Mouse (Mus musculus): ENCODE measurements around the gene Gm10100. TPM values are rescaled to one million over a fixed set of nuclear protein-coding genes. Genes with fewer than 3 reads are reported as not detected.

Gene Gm10100
- polyA plus RNA-seq (2012; fragmentation: generic; extraction: Trizol): not detected

DNA sequence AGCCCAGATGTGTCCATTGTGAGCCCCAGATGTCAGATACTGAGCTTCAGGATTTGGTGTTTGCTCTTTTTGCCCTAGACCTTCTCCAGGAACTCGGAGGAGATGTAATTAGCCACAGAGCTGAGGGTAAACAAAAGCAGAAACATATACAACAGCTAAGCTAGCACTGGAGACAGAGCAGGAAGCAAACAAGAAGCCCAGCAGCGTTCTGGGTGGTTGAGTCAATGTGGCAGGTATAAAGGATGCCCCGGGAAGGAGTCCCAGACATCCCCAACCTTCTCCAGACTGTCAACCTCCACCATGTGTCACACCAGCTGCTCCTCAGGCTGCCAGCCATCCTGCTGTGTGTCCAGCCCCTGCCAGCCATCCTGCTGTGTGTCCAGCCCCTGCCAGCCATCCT, at the start of gene Gm10100:
Gm10100 (plus strand) TSS at position 301 of the 400 bp plus-strand sequence.

DNA sequence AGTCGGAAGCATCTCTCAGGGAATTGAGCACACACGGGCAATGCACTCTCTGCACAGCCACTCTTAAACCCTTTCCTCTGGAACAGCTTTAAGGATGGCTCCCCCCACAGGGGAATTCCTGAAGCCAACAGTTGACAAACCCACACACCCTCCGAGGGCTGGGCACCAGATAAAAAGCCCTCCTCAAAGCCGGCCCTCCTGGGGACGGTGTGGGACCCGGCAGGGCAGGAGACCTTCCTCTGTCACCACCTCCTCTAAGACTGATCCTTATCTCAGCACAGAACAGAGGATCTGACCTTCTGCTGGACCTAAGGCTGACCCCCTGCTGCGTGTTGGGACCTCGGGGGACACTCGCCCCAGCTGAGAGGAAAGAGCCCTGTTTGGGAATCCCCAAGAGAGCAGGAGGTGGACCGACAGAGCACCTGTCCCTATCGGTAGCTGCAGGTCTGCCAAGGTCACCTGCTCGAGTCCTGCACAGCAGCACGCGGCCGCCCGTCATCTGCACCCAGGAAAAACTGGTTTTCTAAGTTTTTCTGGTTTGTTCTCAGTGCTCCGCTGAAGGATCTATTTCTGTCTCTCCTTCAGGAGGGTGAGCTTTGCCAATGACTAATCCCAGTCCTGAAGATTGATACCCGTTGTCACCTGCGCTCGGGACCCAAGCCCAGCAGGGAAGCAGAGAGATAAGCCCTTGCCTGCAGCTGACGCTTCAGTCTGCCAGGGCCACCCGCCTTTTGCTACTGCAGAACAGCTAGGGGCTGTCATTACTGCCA, 40.2 kb upstream of the Gm10100 start, which contains the start of gene Tspear:
Tspear (plus strand) TSS at position 675 of the 770 bp plus-strand sequence.

DNA sequence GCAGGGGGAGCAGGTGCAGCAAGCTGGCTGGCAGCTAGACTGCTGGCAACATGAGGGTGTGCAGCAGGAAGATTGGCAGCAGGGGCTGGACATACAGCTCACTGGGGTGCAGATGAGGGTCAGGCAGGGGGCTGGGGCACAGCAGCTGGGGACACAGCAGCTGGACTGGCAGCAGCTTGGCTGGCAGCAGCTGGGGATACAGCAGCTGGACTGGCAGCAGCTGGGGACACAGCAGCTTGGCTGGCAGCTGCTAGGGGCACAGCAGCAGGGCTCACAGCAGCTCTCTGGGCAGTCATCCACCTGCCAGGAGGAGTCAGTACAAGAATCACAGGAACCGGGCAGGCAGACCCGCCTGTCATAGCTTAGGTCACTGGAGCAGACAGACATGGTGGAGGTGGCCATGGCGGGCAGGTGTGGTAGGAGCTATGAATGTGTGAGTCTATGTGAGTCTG, 35.9 kb upstream of the Gm10100 start, which contains the start of gene Gm19402:
Gm19402 (minus strand) TSS at position 402 of the 452 bp plus-strand sequence.

DNA sequence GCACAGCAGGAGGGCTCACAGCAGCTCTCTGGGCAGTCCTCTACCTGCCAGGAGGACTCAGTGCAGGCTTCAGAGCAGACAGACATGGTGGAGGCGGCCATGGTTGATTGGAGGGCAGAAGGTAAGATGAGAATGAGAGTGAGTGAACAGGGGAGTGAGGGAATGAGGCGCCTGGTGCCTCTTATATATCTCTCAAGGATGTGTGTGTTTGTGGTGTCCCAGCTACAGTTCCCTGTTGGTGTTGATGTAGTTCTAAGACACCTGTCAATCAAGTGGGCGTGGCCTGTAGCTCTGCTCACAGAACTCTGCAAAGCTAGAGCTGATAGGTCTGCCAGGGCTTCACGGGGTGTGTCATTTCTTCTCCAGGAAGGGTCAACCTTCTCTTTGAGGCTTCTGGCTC, 29.2 kb upstream of the Gm10100 start, which contains the start of gene Gm9508:
Gm9508 (minus strand) TSS at position 101 of the 400 bp plus-strand sequence.

DNA sequence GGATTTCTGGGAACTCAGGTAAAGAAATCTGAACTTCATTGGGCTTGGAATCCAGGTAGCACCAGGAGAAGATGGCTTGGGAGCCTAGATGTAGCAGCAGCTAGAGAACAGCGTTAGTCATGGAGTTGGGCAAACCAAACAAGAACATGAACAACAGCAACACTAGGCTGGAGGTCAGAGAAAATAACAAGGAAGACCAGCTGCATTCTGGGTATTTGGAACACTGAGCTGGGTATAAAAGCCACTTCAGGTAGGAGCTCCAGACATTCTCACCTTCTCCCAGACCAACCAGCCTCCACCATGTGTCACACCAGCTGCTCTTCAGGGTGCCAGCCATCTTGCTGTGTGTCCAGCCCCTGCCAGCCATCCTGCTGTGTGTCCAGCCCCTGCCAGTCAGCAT, 20.0 kb upstream of the Gm10100 start, which contains the start of gene Gm10272:
Gm10272 (plus strand) TSS at position 301 of the 400 bp plus-strand sequence.

DNA sequence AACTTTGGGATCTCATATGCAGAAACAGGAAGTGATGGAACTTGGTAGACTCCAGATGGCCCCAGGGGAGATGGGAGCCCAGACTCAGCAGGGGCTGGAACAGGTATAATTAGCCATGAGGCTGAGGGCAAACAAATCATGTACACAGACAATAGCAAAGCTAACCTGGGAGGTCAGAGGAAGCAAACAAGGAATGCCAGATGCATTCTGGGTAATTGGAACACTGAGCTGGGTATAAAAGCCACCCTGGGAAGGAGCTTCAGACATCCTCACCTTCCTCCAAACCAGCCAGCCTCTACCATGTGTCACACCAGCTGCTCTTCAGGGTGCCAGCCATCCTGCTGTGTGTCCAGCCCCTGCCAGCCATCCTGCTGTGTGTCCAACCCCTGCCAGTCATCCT, 15.1 kb upstream of the Gm10100 start, which contains the start of gene Gm10024:
Gm10024 (plus strand) TSS at position 301 of the 400 bp plus-strand sequence.

DNA sequence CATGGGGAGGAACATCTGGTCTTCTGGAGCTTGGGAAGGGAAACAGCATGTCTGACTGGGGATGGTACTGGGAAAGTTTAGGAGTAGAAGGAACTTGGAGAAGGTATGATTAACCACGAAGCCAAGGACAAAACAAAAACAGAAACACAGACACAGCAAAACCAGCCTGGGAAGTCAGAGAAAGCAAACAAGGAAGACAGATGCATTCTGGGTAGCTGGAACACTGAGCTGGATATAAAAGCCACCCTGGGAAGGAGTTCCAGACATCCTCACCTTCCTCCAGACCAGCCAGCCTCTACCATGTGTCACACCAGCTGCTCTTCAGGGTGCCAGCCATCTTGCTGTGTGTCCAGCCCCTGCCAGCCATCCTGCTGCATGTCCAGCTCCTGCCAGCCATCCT, 10.8 kb upstream of the Gm10100 start, which contains the start of gene Gm10142:
Gm10142 (plus strand) TSS at position 301 of the 400 bp plus-strand sequence.

DNA sequence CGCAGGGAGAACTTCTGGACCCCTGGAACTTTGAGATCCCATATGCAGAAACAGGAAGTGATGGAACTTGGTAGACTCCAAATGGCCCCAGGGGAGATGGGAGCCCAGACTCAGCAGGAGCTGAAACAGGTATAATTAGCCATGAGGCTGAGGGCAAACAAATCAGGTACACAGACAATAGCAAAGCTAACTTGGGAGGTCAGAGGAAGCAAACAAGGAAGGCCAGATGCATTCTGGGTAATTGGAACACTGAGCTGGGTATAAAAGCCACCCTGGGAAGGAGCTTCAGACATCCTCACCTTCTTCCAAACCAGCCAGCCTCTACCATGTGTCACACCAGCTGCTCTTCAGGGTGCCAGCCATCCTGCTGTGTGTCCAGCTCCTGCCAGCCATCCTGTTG, 6.0 kb upstream of the Gm10100 start, which contains the start of gene Krtap12-1:
Krtap12-1 (plus strand) TSS at position 301 of the 400 bp plus-strand sequence.

DNA sequence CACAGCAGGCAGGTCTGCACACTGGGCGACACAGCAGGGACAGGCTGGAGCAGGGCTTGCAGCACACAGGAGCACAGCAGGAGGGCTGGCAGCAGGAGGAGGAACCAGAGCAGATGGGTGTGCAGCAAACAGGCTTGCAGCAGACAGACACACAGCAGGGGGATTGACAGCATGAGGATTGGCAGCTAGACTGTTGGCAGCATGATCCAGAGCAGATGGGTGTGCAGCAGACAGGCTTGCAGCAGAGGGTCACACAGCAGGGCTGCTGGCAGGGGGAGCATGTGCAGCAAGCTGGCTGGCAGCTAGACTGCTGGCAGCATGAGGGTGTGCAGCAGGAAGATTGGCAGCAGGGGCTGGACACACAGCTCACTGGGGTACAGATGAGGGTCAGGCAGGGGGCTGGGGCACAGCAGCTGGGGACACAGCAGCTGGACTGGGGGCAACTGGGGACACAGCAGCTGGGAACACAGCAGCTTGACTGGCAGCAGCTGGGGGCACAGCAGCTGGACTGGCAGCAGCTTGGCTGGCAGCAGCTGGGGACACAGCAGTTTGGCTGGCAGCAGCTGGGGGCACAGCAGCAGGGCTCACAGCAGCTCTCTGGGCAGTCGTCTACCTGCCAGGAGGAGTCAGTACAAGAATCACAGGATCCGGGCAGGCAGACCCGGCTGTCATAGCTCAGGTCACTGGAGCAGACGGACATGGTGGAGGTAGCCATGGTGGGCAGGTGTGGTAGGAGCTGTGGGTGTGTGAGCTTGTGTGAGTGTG, 15.8 kb downstream of the Gm10100 start, which contains the start of gene Gm18596:
Gm18596 (minus strand) TSS at position 715 of the 765 bp plus-strand sequence.

DNA sequence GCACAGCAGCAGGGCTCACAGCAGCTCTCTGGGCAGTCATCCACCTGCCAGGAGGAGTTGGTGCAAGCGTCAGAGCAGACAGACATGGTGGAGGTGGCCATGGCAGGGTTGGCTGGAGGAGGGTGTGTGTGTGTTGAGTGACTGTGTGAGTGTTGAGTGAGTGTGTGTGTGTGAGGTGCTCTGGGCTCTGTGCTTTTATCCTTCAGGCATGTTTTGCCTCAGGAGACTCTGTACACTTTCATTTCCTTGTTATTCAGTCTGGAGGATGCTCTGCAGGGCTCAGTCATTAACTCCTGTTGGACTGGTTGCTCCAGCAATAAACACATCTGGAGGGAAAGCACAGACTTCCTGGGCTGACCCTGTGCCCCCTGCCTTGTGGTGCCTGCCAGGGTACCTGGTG, 25.0 kb downstream of the Gm10100 start, which contains the start of gene Gm9736:
Gm9736 (minus strand) TSS at position 101 of the 400 bp plus-strand sequence.

DNA sequence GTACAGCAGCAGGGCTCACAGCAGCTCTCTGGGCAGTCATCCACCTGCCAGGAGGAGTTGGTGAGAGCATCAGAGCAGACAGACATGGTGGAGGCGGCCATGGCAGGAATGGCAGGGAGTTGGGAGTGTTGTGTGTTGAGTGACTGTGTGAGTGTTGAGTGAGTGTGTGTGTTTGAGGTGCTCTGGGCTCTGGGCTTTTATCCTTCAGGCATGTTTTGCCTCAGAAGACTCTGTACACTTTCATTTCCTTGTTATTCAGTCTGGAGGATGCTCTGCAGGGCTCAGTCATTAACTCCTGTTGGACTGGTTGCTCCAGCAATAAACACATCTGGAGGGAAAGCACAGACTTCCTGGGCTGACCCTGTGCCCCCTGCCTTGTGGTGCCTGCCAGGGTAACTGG, 33.3 kb downstream of the Gm10100 start, which contains the start of gene Gm3233:
Gm3233 (minus strand) TSS at position 101 of the 400 bp plus-strand sequence.

DNA sequence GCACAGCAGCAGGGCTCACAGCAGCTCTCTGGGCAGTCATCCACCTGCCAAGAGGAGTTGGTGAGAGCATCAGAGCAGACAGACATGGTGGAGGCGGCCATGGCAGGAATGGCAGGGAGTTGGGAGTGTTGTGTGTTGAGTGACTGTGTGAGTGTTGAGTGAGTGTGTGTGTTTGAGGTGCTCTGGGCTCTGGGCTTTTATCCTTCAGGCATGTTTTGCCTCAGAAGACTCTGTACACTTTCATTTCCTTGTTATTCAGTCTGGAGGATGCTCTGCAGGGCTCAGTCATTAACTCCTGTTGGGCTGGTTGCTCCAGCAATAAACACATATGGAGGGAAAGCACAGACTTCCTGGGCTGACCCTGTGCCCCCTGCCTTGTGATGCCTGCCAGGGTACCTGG, 44.9 kb downstream of the Gm10100 start, which contains the start of gene Gm3238:
Gm3238 (minus strand) TSS at position 101 of the 400 bp plus-strand sequence.

Other genes with a start within 250 kb of the Gm10100 start
- 10 to 100 TPM; 40.0 to 57.6 TPM for gene Fam207a, start 210.7 kb upstream of the Gm10100 start, polyA plus RNA-seq (2012; fragmentation: generic; extraction: Trizol)
- under 1 TPM; 0.14 to 0.25 TPM for gene Itgb2, start 196.2 kb upstream of the Gm10100 start, polyA plus RNA-seq (2012; fragmentation: generic; extraction: Trizol)
- 100 to 1,000 TPM in 1 of 2 experiments, 10 to 100 TPM in 1; 82.8 to 216 TPM for gene Pttg1ip, start 144.8 kb upstream of the Gm10100 start, polyA plus RNA-seq (2012; fragmentation: generic; extraction: Trizol)
- gene Sumo3, start 120.4 kb upstream of the Gm10100 start, polyA plus RNA-seq (2012; fragmentation: generic; extraction: Trizol): 10 to 100 TPM; 76.2 to 78.6 TPM
- 10 to 100 TPM in 1 of 2 experiments, under 1 TPM in 1; 0.78 to 16.7 TPM for gene Gm49325, start 120.3 kb upstream of the Gm10100 start, polyA plus RNA-seq (2012; fragmentation: generic; extraction: Trizol)
- gene Ube2g2, start 104.2 kb upstream of the Gm10100 start, polyA plus RNA-seq (2012; fragmentation: generic; extraction: Trizol): 10 to 100 TPM; 39.0 to 44.0 TPM
- not detected for gene Tspear, start 39.9 kb upstream of the Gm10100 start, polyA plus RNA-seq (2012; fragmentation: generic; extraction: Trizol)
- gene Gm19402, start 35.7 kb upstream of the Gm10100 start, polyA plus RNA-seq (2012; fragmentation: generic; extraction: Trizol): not detected
- not detected for gene Gm9508, start 29.3 kb upstream of the Gm10100 start, polyA plus RNA-seq (2012; fragmentation: generic; extraction: Trizol)
- gene Gm10272, start 19.9 kb upstream of the Gm10100 start, polyA plus RNA-seq (2012; fragmentation: generic; extraction: Trizol): not detected
- not detected for gene Gm10024, start 15.0 kb upstream of the Gm10100 start, polyA plus RNA-seq (2012; fragmentation: generic; extraction: Trizol)
- gene Gm10142, start 10.7 kb upstream of the Gm10100 start, polyA plus RNA-seq (2012; fragmentation: generic; extraction: Trizol): not detected
- not detected for gene Krtap12-1, start 5.9 kb upstream of the Gm10100 start, polyA plus RNA-seq (2012; fragmentation: generic; extraction: Trizol)
- gene Gm18596, start 16.2 kb downstream of the Gm10100 start, polyA plus RNA-seq (2012; fragmentation: generic; extraction: Trizol): not detected
- not detected for gene Gm9736, start 24.9 kb downstream of the Gm10100 start, polyA plus RNA-seq (2012; fragmentation: generic; extraction: Trizol)
- not detected for gene Gm3233, start 33.2 kb downstream of the Gm10100 start, polyA plus RNA-seq (2012; fragmentation: generic; extraction: Trizol)
- gene Gm3238, start 44.8 kb downstream of the Gm10100 start, polyA plus RNA-seq (2012; fragmentation: generic; extraction: Trizol): not detected
- gene Gm7138, start 50.5 kb downstream of the Gm10100 start, polyA plus RNA-seq (2012; fragmentation: generic; extraction: Trizol): not detected
- gene Gm3250, start 56.1 kb downstream of the Gm10100 start, polyA plus RNA-seq (2012; fragmentation: generic; extraction: Trizol): not detected
- gene Gm7137, start 61.7 kb downstream of the Gm10100 start, polyA plus RNA-seq (2012; fragmentation: generic; extraction: Trizol): not detected
- not detected for gene Gm9639, start 68.6 kb downstream of the Gm10100 start, polyA plus RNA-seq (2012; fragmentation: generic; extraction: Trizol)
- gene Gm19668, start 72.6 kb downstream of the Gm10100 start, polyA plus RNA-seq (2012; fragmentation: generic; extraction: Trizol): not detected
- not detected for gene Gm9507, start 85.4 kb downstream of the Gm10100 start, polyA plus RNA-seq (2012; fragmentation: generic; extraction: Trizol)
- not detected for gene Gm2696, start 88.2 kb downstream of the Gm10100 start, polyA plus RNA-seq (2012; fragmentation: generic; extraction: Trizol)
- gene Krtap10-4, start 100.6 kb downstream of the Gm10100 start, polyA plus RNA-seq (2012; fragmentation: generic; extraction: Trizol): not detected
- not detected for gene Krtap10-10, start 109.5 kb downstream of the Gm10100 start, polyA plus RNA-seq (2012; fragmentation: generic; extraction: Trizol)
- gene Gm36176, start 120.3 kb downstream of the Gm10100 start, polyA plus RNA-seq (2012; fragmentation: generic; extraction: Trizol): not detected
- gene Gm10318, start 126.4 kb downstream of the Gm10100 start, polyA plus RNA-seq (2012; fragmentation: generic; extraction: Trizol): not detected
- not detected for gene Gm3285, start 135.5 kb downstream of the Gm10100 start, polyA plus RNA-seq (2012; fragmentation: generic; extraction: Trizol)
- not detected for gene Lrrc3, start 176.1 kb downstream of the Gm10100 start, polyA plus RNA-seq (2012; fragmentation: generic; extraction: Trizol)
- gene Trpm2, start 244.1 kb downstream of the Gm10100 start, polyA plus RNA-seq (2012; fragmentation: generic; extraction: Trizol): under 1 TPM; 0.04 to 0.35 TPM